Mouse (Mus musculus): Measurements from ENCODE around the gene Wdr54. TPM values are rescaled to one million over a fixed set of nuclear protein-coding genes. Genes with fewer than 3 reads are reported as not detected.

The Wdr54 gene
- total and polyA plus RNA-seq, 2 experiments from 2014 or later: 13.4 to 24.1 TPM

DNA sequence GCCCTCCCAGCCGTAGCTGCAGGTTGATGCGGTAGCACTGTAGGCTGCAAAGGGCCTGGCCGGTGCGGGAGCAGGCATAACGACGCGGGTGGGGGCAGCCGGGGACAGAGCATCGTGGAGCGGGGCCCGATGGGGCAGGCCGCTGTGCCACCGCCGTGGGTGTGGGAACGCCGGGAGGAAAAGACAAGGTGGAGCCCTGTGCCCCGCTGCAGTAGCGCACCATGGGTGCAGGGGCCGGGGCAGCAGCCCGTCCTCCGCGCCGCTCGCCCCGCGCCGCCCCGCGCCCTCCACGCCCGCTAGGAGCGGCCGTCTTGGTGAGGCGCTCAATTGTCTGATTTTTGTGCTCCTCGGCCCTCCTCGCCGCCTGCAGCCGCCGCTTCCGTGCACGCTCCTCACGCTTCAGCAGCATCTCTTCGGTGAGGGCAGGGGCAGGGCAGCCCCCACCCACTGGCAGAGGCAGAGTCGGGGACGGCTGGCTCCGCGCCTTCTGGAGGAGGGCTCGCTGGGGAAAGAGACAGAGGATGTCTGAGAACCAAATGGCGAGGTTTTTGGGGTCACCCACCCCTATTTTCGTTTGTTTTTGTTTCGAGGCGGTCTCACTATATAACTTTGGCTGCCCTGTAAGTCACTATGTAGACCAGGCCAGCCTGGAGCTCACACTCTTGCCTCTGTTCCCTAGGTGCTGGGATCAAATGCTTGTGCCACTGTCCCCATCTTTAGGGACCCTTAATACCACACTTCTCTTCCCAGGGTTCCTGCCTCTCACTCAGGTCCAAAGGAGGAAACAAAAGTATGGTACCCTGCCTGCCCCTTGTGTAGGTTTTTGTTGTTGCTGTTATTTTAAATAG, 34.1 kb downstream of the Wdr54 start:
- H3K4me2 ChIP-seq (ENCODE audit: low read depth): peak overlapping the region; percentile 93
- ATAC-seq (peak; percentile 38), DNase-seq (no peak)
- H3K27ac ChIP-seq (ENCODE audit: low read depth, low read length): peak overlapping the region; percentile 88
- H3K4me3 ChIP-seq (ENCODE audit: low read depth, low read length): peak overlapping the region; percentile 70
- H3K4me1 ChIP-seq (ENCODE audit: insufficient read depth): peaks cover 22% of the 10 kb centered on the region
- peaks cover 24% of the 10 kb centered on the region for H3K36me3 ChIP-seq (ENCODE audit: insufficient read depth)
- 6% methylated on average over 40 of the region's 52 CpGs for WGBS
- TF ChIP-seq CTCF (IDR thresholded peaks at IDR 0.05; ENCODE audit: low read depth): no peak
- no peaks in the 10 kb centered on the region for H3K27me3 ChIP-seq (ENCODE audit: insufficient read depth, low read length)
- H3K9ac ChIP-seq: peak overlapping the region; percentile 70
- no peaks in the 10 kb centered on the region for H3K9me3 ChIP-seq (ENCODE audit: low read length)

- peak; percentile 98 for DNase-seq
- WGBS: under 1% methylated on average over 38 of the region's 38 CpGs
- H3K36me3 ChIP-seq (ENCODE audit: insufficient read depth): peaks cover 25% of the 10 kb centered on the region
- peaks cover 22% of the 10 kb centered on the region for H3K4me1 ChIP-seq (ENCODE audit: insufficient read depth)
- peak within 1 kb of the TSS; percentile 70 for H3K4me3 ChIP-seq (ENCODE audit: low read depth, low read length)
- peak; percentile 96 for ATAC-seq
- H3K27me3 ChIP-seq (ENCODE audit: insufficient read depth, low read length): no peaks in the 10 kb centered on the region
- H3K9ac ChIP-seq: peak within 1 kb of the TSS; percentile 70
- peak within 1 kb of the TSS; percentile 88 for H3K27ac ChIP-seq (ENCODE audit: low read depth, low read length)
- TF ChIP-seq CTCF (IDR thresholded peaks at IDR 0.05; ENCODE audit: low read depth): no peak
- H3K9me3 ChIP-seq (ENCODE audit: low read length): no peaks in the 10 kb centered on the region
- H3K4me2 ChIP-seq (ENCODE audit: low read depth): peak within 1 kb of the TSS; percentile 93
These were observed 35.0 kb downstream of the Wdr54 start, which contains the start of gene Wbp1 for GRCm38 (mm10) chr6:83120930-83121862. Gene Wbp1, minus strand, starts transcription at chr6:83121559.

GRCm38 (mm10) chr6:83119734-83120051, 36.5 kb downstream of the Wdr54 start:
- 80% methylated on average over 7 of the region's 7 CpGs for WGBS
- H3K9me3 ChIP-seq (ENCODE audit: low read length): no peaks in the 10 kb centered on the region
- no peaks in the 10 kb centered on the region for H3K27me3 ChIP-seq (ENCODE audit: insufficient read depth, low read length)
- peaks cover 25% of the 10 kb centered on the region for H3K36me3 ChIP-seq (ENCODE audit: insufficient read depth)
- TF ChIP-seq CTCF (IDR thresholded peaks at IDR 0.05; ENCODE audit: low read depth): no peak
- no peak overlapping the region for H3K27ac ChIP-seq (ENCODE audit: low read depth, low read length)
- peak overlapping the region; percentile 93; the same call in 1 of the 2 replicates for H3K4me2 ChIP-seq (ENCODE audit: low read depth)
- DNase-seq (no peak), ATAC-seq (no peak)
- no peak overlapping the region for H3K9ac ChIP-seq
- peaks cover 22% of the 10 kb centered on the region for H3K4me1 ChIP-seq (ENCODE audit: insufficient read depth)
- no peak overlapping the region for H3K4me3 ChIP-seq (ENCODE audit: low read depth, low read length)

GRCm38 (mm10) chr6:83118825-83119733, 37.1 kb downstream of the Wdr54 start:
- peaks cover 16% of the 10 kb centered on the region for H3K4me1 ChIP-seq (ENCODE audit: insufficient read depth)
- no peaks in the 10 kb centered on the region for H3K9me3 ChIP-seq (ENCODE audit: low read length)
- H3K4me2 ChIP-seq (ENCODE audit: low read depth): no peak overlapping the region
- no peak overlapping the region for H3K9ac ChIP-seq
- WGBS: 77% methylated on average over 14 of the region's 14 CpGs
- no peaks in the 10 kb centered on the region for H3K27me3 ChIP-seq (ENCODE audit: insufficient read depth, low read length)
- TF ChIP-seq CTCF (IDR thresholded peaks at IDR 0.05; ENCODE audit: low read depth): no peak
- no peak overlapping the region for H3K4me3 ChIP-seq (ENCODE audit: low read depth, low read length)
- ATAC-seq (no peak), DNase-seq (no peak)
- no peak overlapping the region for H3K27ac ChIP-seq (ENCODE audit: low read depth, low read length)
- peaks cover 25% of the 10 kb centered on the region for H3K36me3 ChIP-seq (ENCODE audit: insufficient read depth)

GRCm38 (mm10) chr6:83118369-83118768, 37.8 kb downstream of the Wdr54 start:
- Histone ChIP-seq H3K36me3 (ENCODE audit: insufficient read depth) (peaks cover 25% of the 10 kb centered on the region), H3K4me1 (ENCODE audit: insufficient read depth) (peaks cover 14% of the 10 kb centered on the region), H3K9me3 (ENCODE audit: low read length) (no peaks in the 10 kb centered on the region), H3K27ac (ENCODE audit: low read depth, low read length) (no peak overlapping the region), H3K4me3 (ENCODE audit: low read depth, low read length) (no peak overlapping the region), H3K4me2 (ENCODE audit: low read depth) (no peak overlapping the region), H3K27me3 (ENCODE audit: insufficient read depth, low read length) (no peaks in the 10 kb centered on the region), H3K9ac (no peak overlapping the region)
- DNase-seq (no peak), ATAC-seq (no peak)
- no peak for TF ChIP-seq CTCF (IDR thresholded peaks at IDR 0.05; ENCODE audit: low read depth)
- WGBS: 81% methylated on average over 11 of the region's 11 CpGs

- DNase-seq (no peak), ATAC-seq (no peak)
- WGBS: 92% methylated on average over 13 of the region's 13 CpGs
- TF ChIP-seq CTCF (IDR thresholded peaks at IDR 0.05; ENCODE audit: low read depth): no peak
- H3K27me3 ChIP-seq (ENCODE audit: insufficient read depth, low read length): no peaks in the 10 kb centered on the region
- no peaks in the 10 kb centered on the region for H3K9me3 ChIP-seq (ENCODE audit: low read length)
- H3K4me1 ChIP-seq (ENCODE audit: insufficient read depth): peaks cover 13% of the 10 kb centered on the region
- H3K36me3 ChIP-seq (ENCODE audit: insufficient read depth): peaks cover 25% of the 10 kb centered on the region
- H3K9ac ChIP-seq: no peak overlapping the region
- no peak overlapping the region for H3K4me2 ChIP-seq (ENCODE audit: low read depth)
- H3K27ac ChIP-seq (ENCODE audit: low read depth, low read length): no peak overlapping the region
- H3K4me3 ChIP-seq (ENCODE audit: low read depth, low read length): no peak overlapping the region
These were observed 38.6 kb downstream of the Wdr54 start for GRCm38 (mm10) chr6:83117616-83118015.

Data from forebrain, postnatal 0 days (tissue).